Mouse (Mus musculus) hindbrain, embryonic 14.5 days (tissue): ENCODE measurements around the gene Iyd. TPM values are rescaled to one million over a fixed set of nuclear protein-coding genes. Genes with fewer than 3 reads are reported as not detected.

Experiments
- ATAC-seq: fragments of 200-750 bp; cut with Nextera tagmentation; 2 replicates; pipeline ENCODE4 v1.8.0; 2017; ENCODE audit warnings: moderate number of reproducible peaks, mild to moderate bottlenecking, moderate TSS enrichment, moderate library complexity; ENCODE audit not compliant: low FRiP score
- DNase-seq: peaks from one replicate; pipeline ENCODE4 v3.0.0-alpha.2; 2015; ENCODE audit warnings: low spot score
- H3K27ac ChIP-seq: fragments of 300-500 bp; sonication (generic); 2 replicates; pipeline ENCODE4 v1.5.1; 2014; ENCODE audit warnings: mild to moderate bottlenecking, moderate library complexity
- H3K27me3 ChIP-seq: fragments of 300-500 bp; sonication (generic); 2 replicates; pipeline ENCODE4 v1.6.1; 2014; ENCODE audit warnings: mild to moderate bottlenecking, low read length, mixed read lengths; ENCODE audit not compliant: control insufficient read depth, insufficient read depth
- H3K36me3 ChIP-seq: fragments of 300-500 bp; sonication (generic); replicated peaks from 2 replicates; pipeline ENCODE4 v1.6.1; 2014; ENCODE audit not compliant: control insufficient read depth, insufficient read depth
- H3K4me1 ChIP-seq: fragments of 300-500 bp; sonication (generic); replicated peaks from 2 replicates; pipeline ENCODE4 v1.6.1; 2014; ENCODE audit warnings: antibody characterized with exemption, low read length, mixed read lengths; ENCODE audit not compliant: control insufficient read depth, insufficient read depth
- H3K4me2 ChIP-seq: fragments of 300-500 bp; sonication (generic); replicated peaks from 2 replicates; pipeline ENCODE4 v1.6.1; 2014; ENCODE audit warnings: mild to moderate bottlenecking, moderate library complexity
- H3K4me3 ChIP-seq: fragments of 300-500 bp; sonication (generic); replicated peaks from 2 replicates; pipeline ENCODE4 v1.5.1; 2014; ENCODE audit warnings: mild to moderate bottlenecking, low read length
- H3K9ac ChIP-seq: fragments of 300-500 bp; sonication (generic); 2 replicates; pipeline ENCODE4 v1.6.1; 2014
- H3K9me3 ChIP-seq: fragments of 300-500 bp; sonication (generic); 2 replicates; pipeline ENCODE4 v1.6.1; 2016; ENCODE audit warnings: low read length; ENCODE audit not compliant: control insufficient read depth
- WGBS: fragments of 180-500 bp; shearing (Covaris S2); extraction: QIAGEN DNeasy Blood & Tissue Kit; methylation state at CpG from one replicate; pipeline ENCODE4 v1.1.7; 2014; 5-methylcytosine and 5-hydroxymethylcytosine counted together
- polyA plus RNA-seq: library from polyadenylated mRNA; unstranded; fragments of >200 nt; fragmentation: Nextera tagmentation; extraction: Ambion mirVana; gene quantifications from 2 replicates; pipeline ENCODE4 v1.2.1, GENCODE M21; 2014

Gene Iyd
- polyA plus RNA-seq, 1 experiment from 2014 or later: 0.32 TPM

DNA sequence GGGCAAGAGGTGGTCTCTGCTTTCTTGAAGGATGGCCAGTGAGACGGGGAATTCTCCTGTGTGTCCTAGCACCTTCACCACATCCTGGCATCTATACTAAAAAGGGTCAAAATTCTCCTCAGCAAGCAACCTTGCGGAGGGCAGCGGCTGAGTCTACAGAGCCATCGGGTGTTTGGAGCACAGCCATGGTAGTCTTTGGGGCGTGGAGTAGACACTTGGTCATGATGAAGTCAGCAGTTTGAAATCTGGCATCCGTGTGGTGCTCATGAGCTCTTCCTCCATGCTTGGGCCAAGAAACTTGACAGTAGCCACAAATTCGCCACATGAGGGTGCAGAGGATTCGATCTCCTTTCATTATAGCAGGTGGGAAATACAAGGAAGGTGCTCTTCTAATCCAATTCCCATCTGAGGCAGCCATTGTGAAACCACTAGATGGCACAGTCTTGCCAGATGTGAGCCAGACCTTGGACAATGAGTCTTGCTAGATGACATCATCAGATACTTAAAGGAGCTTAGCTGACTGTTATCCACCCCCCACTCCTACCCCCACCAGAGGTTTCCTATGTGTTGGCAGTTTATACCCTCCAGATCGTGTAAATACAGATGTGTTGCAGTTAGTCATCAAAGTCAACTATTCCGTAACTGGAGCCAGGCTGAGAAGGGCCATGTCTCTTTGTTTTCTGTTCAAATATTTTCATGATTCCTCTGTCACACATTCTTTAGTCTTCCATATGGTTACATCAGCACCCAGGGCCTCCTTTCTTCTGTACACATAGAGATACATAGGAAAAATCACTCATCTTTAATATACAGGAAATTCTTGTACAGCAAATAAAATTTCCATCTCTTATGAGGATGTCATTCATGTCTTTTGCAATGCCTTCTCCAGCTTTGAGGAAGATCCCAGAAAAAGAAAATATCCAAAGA, 32.9 kb downstream of the Iyd start:
- no peaks in the 10 kb centered on the region for H3K4me1 ChIP-seq
- H3K27me3 ChIP-seq: no peaks in the 10 kb centered on the region
- H3K27ac ChIP-seq: no peak overlapping the region
- ATAC-seq (no peak), DNase-seq (no peak)
- H3K9ac ChIP-seq: no peak overlapping the region
- no peaks in the 10 kb centered on the region for H3K9me3 ChIP-seq
- 72% methylated on average over 10 of the region's 10 CpGs for WGBS
- no peak overlapping the region for H3K4me2 ChIP-seq
- no peaks in the 10 kb centered on the region for H3K36me3 ChIP-seq
- H3K4me3 ChIP-seq: no peak overlapping the region

- Histone ChIP-seq H3K4me3 (no peak overlapping the region), H3K4me2 (no peak overlapping the region), H3K9ac (no peak overlapping the region), H3K36me3 (no peaks in the 10 kb centered on the region), H3K4me1 (no peaks in the 10 kb centered on the region), H3K27ac (no peak overlapping the region), H3K9me3 (no peaks in the 10 kb centered on the region), H3K27me3 (no peaks in the 10 kb centered on the region)
- WGBS: 61% methylated on average over 4 of the region's 4 CpGs
- ATAC-seq (no peak), DNase-seq (no peak)
Measured at GRCm38 (mm10) chr10:3573905-3574500, 34.0 kb downstream of the Iyd start.

DNA sequence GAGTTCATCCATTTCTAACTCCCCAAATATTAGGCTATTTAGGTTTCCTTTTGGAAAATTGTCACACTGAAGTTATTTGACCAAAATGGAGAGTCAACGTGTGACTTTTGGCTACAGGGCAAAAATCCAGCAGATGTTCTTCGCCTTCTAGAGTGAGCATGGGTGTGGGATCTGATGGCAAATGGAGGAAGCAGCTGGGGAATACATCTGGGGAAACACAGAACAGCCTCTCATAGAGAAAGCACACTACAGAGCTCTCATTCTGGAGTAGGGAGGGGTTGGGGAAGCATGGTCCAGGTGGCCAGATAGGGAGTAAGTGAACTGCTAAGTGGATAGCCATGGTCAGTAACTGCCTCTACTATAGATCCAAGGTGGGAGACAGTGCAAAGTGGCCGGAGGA, 50.6 kb downstream of the Iyd start:
- no peaks in the 10 kb centered on the region for H3K36me3 ChIP-seq
- WGBS: 84% methylated on average over 3 of the region's 3 CpGs

DNA sequence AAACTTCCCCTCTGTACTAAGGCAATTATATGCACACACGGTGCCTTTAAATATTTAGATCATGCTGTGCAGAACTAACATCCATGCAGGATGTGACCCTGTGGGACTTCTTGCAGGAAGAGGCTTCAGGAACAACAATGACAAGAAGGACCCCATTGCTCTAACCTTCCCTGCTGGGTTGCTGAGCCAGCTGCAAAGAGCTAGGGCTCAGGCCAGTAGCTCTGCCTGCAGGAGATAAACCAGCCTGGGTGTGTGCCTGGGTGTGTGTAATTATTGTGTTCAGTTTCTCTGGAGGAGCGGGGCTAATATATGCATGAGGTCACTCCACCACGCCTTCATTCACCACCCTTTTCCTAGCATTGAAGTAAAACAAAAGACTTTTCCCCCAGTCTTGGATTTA, 51.8 kb downstream of the Iyd start:
- Histone ChIP-seq H3K36me3 (no peaks in the 10 kb centered on the region), H3K27me3 (no peaks in the 10 kb centered on the region), H3K4me1 (no peaks in the 10 kb centered on the region; the same call in 1 of the 2 replicates), H3K4me2 (no peak overlapping the region), H3K9me3 (no peaks in the 10 kb centered on the region), H3K27ac (no peak overlapping the region), H3K9ac (no peak overlapping the region), H3K4me3 (no peak overlapping the region)
- DNase-seq (no peak), ATAC-seq (peak; percentile 51; the same call in 1 of the 2 replicates)
- WGBS: 16% methylated on average over 3 of the region's 3 CpGs

More for the DNA sequence above, 50.6 kb downstream of the Iyd start:
- H3K9me3 ChIP-seq: no peaks in the 10 kb centered on the region
- no peaks in the 10 kb centered on the region for H3K27me3 ChIP-seq
- H3K9ac ChIP-seq: no peak overlapping the region
- H3K4me3 ChIP-seq: no peak overlapping the region
- DNase-seq (no peak), ATAC-seq (no peak)
- no peaks in the 10 kb centered on the region; the same call in 1 of the 2 replicates for H3K4me1 ChIP-seq
- no peak overlapping the region for H3K27ac ChIP-seq
- no peak overlapping the region for H3K4me2 ChIP-seq

DNA sequence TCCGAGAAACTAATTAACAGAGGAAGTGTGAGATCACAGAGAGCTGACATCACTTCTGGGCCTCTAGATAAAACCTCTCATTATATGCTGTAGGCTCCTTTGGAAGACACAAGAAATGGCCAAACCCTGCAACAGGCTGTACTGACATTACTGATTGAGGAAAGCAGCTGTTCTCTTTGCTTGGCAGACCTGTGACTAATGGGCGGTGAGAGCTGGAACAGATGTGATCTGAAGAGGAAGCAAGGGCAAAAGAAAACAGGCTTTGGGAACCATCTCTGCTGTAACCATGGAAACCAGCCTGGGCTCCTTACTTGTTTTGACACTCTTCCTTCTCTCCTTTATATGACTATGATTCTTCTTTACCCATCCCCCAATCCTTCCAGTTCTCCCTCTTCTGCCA, 56.7 kb downstream of the Iyd start:
- H3K9me3 ChIP-seq: no peaks in the 10 kb centered on the region
- 73% methylated on average over 2 of the region's 2 CpGs for WGBS
- no peaks in the 10 kb centered on the region for H3K27me3 ChIP-seq
- H3K4me3 ChIP-seq: no peak overlapping the region
- no peaks in the 10 kb centered on the region; the same call in 1 of the 2 replicates for H3K4me1 ChIP-seq
- ATAC-seq: no peak
- no peak overlapping the region for H3K9ac ChIP-seq
- H3K4me2 ChIP-seq: no peak overlapping the region
- H3K27ac ChIP-seq: no peak overlapping the region
- H3K36me3 ChIP-seq: no peaks in the 10 kb centered on the region
- DNase-seq: no peak

- Histone ChIP-seq H3K4me2 (no peak overlapping the region), H3K4me1 (no peaks in the 10 kb centered on the region), H3K4me3 (no peak overlapping the region), H3K9ac (no peak overlapping the region), H3K27ac (no peak overlapping the region), H3K9me3 (no peaks in the 10 kb centered on the region), H3K36me3 (no peaks in the 10 kb centered on the region), H3K27me3 (no peaks in the 10 kb centered on the region)
- WGBS: 97% methylated on average over 3 of the region's 3 CpGs
- DNase-seq: no peak
- no peak for ATAC-seq
Measured at GRCm38 (mm10) chr10:3597760-3598159, 57.7 kb downstream of the Iyd start.

Other genes starting within 250 kb of the Iyd start
- gene Ppp1r14c, start 174.2 kb upstream of the Iyd start, polyA plus RNA-seq: 75.8 and 78.8 TPM in 2 replicates
- 9.1 and 10.3 TPM in 2 replicates for gene Plekhg1, start 200.1 kb downstream of the Iyd start, polyA plus RNA-seq